Mouse (Mus musculus): Measurements from ENCODE around the gene Zfp579. TPM values are rescaled to one million over a fixed set of nuclear protein-coding genes. Genes with fewer than 3 reads are reported as not detected.
A peak's percentile ranks its signal among the peaks of the same experiment; 100 is the strongest.

The Zfp579 gene
- polyA plus RNA-seq, 1 experiment, result 39.2 TPM

DNA sequence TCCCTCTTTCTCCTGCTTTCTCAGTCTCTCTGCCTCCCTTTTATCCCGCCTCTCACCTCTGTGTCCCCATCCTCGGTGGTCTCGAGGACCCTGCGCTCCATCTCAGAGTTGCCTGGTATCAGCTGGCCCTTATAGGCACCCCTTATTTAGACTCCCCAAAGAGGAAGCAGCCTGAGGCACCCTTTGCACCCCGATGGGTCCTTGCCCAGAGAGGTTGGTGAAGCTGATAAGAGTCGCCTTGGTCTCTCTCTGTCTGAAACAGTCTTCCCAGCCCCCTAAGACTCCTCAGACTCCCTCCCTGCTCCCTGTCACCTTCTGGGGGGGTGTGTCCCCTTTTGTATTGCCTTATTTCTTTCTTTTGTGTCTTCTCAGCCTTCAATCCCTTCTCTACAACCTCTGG, 24.9 kb downstream of the Zfp579 start, which contains the start of gene Sbk3:
Gene Sbk3 (minus strand): TSS at position 101 of the 400 bp plus-strand sequence.
- TF ChIP-seq CTCF (IDR thresholded peaks at IDR 0.05; ENCODE audit: extremely low read depth, insufficient read depth, low read length) (no peak), POLR2A (IDR thresholded peaks at IDR 0.05; ENCODE audit: extremely low read depth, insufficient read depth, low read length) (no peak)

DNA sequence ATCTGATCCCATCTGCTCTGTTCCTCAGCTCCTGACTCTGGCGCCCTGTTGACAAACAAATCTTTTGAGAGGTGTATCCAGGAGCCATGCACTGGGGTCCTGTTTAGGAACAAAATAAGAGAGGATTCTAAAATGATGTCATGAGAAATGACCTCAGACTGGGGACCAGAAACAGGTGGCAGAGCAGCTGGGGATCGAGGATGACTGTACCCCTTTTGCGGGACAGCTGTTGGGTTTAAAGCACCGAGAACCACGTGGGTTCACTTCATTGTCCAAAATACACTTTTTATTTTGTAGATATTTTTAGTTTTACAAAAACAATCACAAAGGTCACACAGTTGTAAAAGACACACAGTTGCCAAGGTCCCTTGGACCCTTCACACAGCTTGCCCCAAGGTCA, 31.0 kb downstream of the Zfp579 start:
- Histone ChIP-seq H3K27ac (ENCODE audit: insufficient read depth, low read length) (no peak overlapping the region), H3K4me3 (ENCODE audit: insufficient read depth, low read length) (no peak overlapping the region), H3K4me1 (ENCODE audit: control insufficient read depth, insufficient read depth, low read length) (no peaks in the 10 kb centered on the region)
- TF ChIP-seq CTCF (IDR thresholded peaks at IDR 0.05; ENCODE audit: extremely low read depth, insufficient read depth, low read length), result no peak
- no peak for TF ChIP-seq POLR2A (IDR thresholded peaks at IDR 0.05; ENCODE audit: extremely low read depth, insufficient read depth, low read length)

More for the DNA sequence above, 24.9 kb downstream of the Zfp579 start, which contains the start of gene Sbk3:
- no peak within 1 kb of the TSS for H3K4me3 ChIP-seq (ENCODE audit: insufficient read depth, low read length)
- H3K4me1 ChIP-seq (ENCODE audit: control insufficient read depth, insufficient read depth, low read length), result no peaks in the 10 kb centered on the region
- H3K27ac ChIP-seq (ENCODE audit: insufficient read depth, low read length), result no peak within 1 kb of the TSS

DNA sequence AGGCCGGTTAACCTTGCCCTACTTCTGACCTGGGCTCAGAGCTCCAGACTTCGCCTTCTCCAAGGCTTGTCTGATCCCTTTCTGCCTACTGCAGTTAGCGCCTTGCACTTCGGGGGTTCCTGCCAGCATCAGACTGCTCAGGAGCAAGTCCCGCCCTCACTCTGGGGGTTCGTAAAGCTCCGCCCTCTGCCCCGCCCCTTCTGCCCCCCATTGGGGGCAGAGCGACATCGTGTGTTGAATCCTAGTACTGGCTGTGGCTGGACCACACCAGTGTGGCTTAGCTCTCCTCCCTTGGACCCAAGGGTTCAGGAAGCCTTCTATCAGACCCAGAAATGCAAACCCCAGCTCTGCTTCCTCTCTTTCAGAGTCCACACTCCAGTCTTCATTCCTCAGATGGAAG, 31.7 kb downstream of the Zfp579 start, which contains the start of gene Sbk2:
Gene Sbk2 (minus strand): TSS at position 135 of the 400 bp plus-strand sequence.
- no peak for TF ChIP-seq POLR2A (IDR thresholded peaks at IDR 0.05; ENCODE audit: extremely low read depth, insufficient read depth, low read length)
- peak; percentile 62 for TF ChIP-seq CTCF (IDR thresholded peaks at IDR 0.05; ENCODE audit: extremely low read depth, insufficient read depth, low read length)
- H3K27ac ChIP-seq (ENCODE audit: insufficient read depth, low read length), result no peak within 1 kb of the TSS

DNA sequence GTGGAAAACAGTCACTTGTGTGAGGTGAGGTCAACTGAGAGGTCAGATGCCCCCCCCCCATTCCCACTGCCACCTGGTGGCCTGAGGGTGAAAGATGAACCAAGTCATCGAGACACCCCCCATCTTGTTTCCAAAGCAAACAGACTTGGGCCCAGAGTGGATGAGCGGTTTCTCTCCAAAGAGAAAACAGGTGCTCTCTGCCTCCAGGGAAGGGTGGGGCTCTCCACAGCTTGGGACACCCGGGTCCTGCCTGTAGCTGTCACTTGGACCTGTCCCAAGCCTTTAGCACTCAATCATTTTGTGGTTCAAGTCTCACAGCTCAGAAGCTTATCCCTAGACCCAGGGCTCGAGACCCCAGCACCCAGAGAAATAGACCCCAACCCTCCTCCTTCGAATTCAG, 32.4 kb downstream of the Zfp579 start:
- no peak overlapping the region for H3K4me3 ChIP-seq (ENCODE audit: insufficient read depth, low read length)
- TF ChIP-seq CTCF (IDR thresholded peaks at IDR 0.05; ENCODE audit: extremely low read depth, insufficient read depth, low read length), result no peak
- no peak for TF ChIP-seq POLR2A (IDR thresholded peaks at IDR 0.05; ENCODE audit: extremely low read depth, insufficient read depth, low read length)
- no peak overlapping the region for H3K27ac ChIP-seq (ENCODE audit: insufficient read depth, low read length)
- H3K4me1 ChIP-seq (ENCODE audit: control insufficient read depth, insufficient read depth, low read length), result no peaks in the 10 kb centered on the region

More for the DNA sequence above, 31.7 kb downstream of the Zfp579 start, which contains the start of gene Sbk2:
- no peaks in the 10 kb centered on the region for H3K4me1 ChIP-seq (ENCODE audit: control insufficient read depth, insufficient read depth, low read length)
- no peak within 1 kb of the TSS for H3K4me3 ChIP-seq (ENCODE audit: insufficient read depth, low read length)

- Histone ChIP-seq H3K27ac (ENCODE audit: insufficient read depth, low read length) (no peak overlapping the region), H3K4me1 (ENCODE audit: control insufficient read depth, insufficient read depth, low read length) (no peaks in the 10 kb centered on the region), H3K4me3 (ENCODE audit: insufficient read depth, low read length) (no peak overlapping the region)
- TF ChIP-seq CTCF (IDR thresholded peaks at IDR 0.05; ENCODE audit: extremely low read depth, insufficient read depth, low read length), result no peak
- no peak for TF ChIP-seq POLR2A (IDR thresholded peaks at IDR 0.05; ENCODE audit: extremely low read depth, insufficient read depth, low read length)
These were observed 38.6 kb downstream of the Zfp579 start for GRCm38 (mm10) chr7:4957361-4957760.

- Histone ChIP-seq H3K27ac (ENCODE audit: insufficient read depth, low read length) (no peak overlapping the region), H3K4me1 (ENCODE audit: control insufficient read depth, insufficient read depth, low read length) (no peaks in the 10 kb centered on the region), H3K4me3 (ENCODE audit: insufficient read depth, low read length) (no peak overlapping the region)
- no peak for TF ChIP-seq CTCF (IDR thresholded peaks at IDR 0.05; ENCODE audit: extremely low read depth, insufficient read depth, low read length)
- TF ChIP-seq POLR2A (IDR thresholded peaks at IDR 0.05; ENCODE audit: extremely low read depth, insufficient read depth, low read length), result no peak
These were observed 42.0 kb downstream of the Zfp579 start for GRCm38 (mm10) chr7:4953815-4954445.

- H3K4me3 ChIP-seq (ENCODE audit: insufficient read depth, low read length), result no peak overlapping the region
- H3K27ac ChIP-seq (ENCODE audit: insufficient read depth, low read length), result no peak overlapping the region
- H3K4me1 ChIP-seq (ENCODE audit: control insufficient read depth, insufficient read depth, low read length), result no peaks in the 10 kb centered on the region
- TF ChIP-seq CTCF (IDR thresholded peaks at IDR 0.05; ENCODE audit: extremely low read depth, insufficient read depth, low read length), result no peak
- TF ChIP-seq POLR2A (IDR thresholded peaks at IDR 0.05; ENCODE audit: extremely low read depth, insufficient read depth, low read length), result no peak
These were observed 45.2 kb downstream of the Zfp579 start for GRCm38 (mm10) chr7:4950561-4951342.

DNA sequence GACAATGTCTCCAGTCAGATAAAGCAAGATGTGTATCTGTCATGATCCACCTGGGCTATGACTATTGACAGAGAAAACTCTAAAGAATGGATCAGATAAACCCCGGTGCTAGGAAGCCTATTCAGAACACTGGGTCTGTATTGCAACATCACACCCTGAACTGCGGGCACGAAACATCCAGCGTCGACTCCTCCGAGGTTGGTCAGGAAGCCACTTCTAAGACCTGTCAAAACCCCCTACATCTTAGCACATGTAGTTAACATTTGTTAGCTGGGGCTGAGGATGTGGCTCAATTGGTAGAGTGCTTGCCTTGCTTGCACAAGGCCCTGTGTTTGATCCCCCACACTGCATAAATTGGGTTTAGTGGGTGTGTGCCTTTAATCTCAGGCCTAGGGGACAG, 47.6 kb downstream of the Zfp579 start:
- Histone ChIP-seq H3K4me1 (ENCODE audit: control insufficient read depth, insufficient read depth, low read length) (no peaks in the 10 kb centered on the region), H3K4me3 (ENCODE audit: insufficient read depth, low read length) (no peak overlapping the region), H3K27ac (ENCODE audit: insufficient read depth, low read length) (no peak overlapping the region)
- TF ChIP-seq POLR2A (IDR thresholded peaks at IDR 0.05; ENCODE audit: extremely low read depth, insufficient read depth, low read length), result no peak
- TF ChIP-seq CTCF (IDR thresholded peaks at IDR 0.05; ENCODE audit: extremely low read depth, insufficient read depth, low read length), result no peak

DNA sequence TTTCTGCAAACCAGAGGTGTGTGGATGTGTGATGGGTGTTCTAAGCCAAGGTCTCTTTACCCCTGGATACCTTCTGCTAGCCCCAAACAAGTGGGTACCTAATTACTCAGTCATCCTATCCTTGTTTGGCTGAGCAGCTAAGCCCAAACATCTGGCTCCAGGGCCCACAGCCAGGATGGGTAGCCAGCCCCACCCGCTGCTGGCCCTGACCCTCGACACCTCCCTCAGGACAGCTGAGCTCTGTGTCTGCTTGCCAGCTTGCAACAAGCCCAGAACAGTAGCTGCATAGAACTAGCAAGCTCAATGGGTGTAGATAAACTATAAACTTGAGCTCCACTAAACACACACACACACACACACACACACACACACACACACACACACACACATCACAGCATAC, 48.1 kb downstream of the Zfp579 start:
- Histone ChIP-seq H3K4me1 (ENCODE audit: control insufficient read depth, insufficient read depth, low read length) (no peaks in the 10 kb centered on the region), H3K27ac (ENCODE audit: insufficient read depth, low read length) (no peak overlapping the region), H3K4me3 (ENCODE audit: insufficient read depth, low read length) (no peak overlapping the region)
- no peak for TF ChIP-seq CTCF (IDR thresholded peaks at IDR 0.05; ENCODE audit: extremely low read depth, insufficient read depth, low read length)
- no peak for TF ChIP-seq POLR2A (IDR thresholded peaks at IDR 0.05; ENCODE audit: extremely low read depth, insufficient read depth, low read length)

Measured in cortical plate, adult 2 months (tissue).